Mouse (Mus musculus) spleen, adult 2 months (tissue): ENCODE data around the gene Bcor. TPM values are rescaled to one million over a fixed set of nuclear protein-coding genes. Genes with fewer than 3 reads are reported as not detected.

ENCODE experiments used
- DNase-seq, 2 experiments: peaks; one replicate each; pipeline versions ENCODE4 v3.0.0 to v3.0.0-alpha.2; 2012 to 2021; ENCODE audit warnings: low spot score in 2 of 2, low read depth in 1 of 2
- H3K27ac ChIP-seq: fragments of 200-500 bp; 2 replicates; pipeline ENCODE4 v1.5.1; 2012; ENCODE audit warnings: low read length, inconsistent platforms; ENCODE audit not compliant: insufficient read depth
- H3K27me3 ChIP-seq: fragments of 200-500 bp; 2 replicates; pipeline ENCODE4 v1.6.1; 2012; ENCODE audit warnings: mild to moderate bottlenecking, moderate library complexity, low read length, inconsistent platforms; ENCODE audit not compliant: control insufficient read depth, insufficient read depth
- H3K36me3 ChIP-seq: fragments of 200-500 bp; 2 replicates; pipeline ENCODE4 v1.6.1; 2012; ENCODE audit warnings: mild to moderate bottlenecking, low read length, inconsistent platforms; ENCODE audit not compliant: control insufficient read depth, insufficient read depth
- H3K4me1 ChIP-seq: fragments of 200-500 bp; 2 replicates; pipeline ENCODE4 v1.6.1; 2011; ENCODE audit warnings: inconsistent platforms; ENCODE audit not compliant: control insufficient read depth, insufficient read depth, insufficient read length
- H3K4me3 ChIP-seq: fragments of 200-500 bp; 2 replicates; pipeline ENCODE4 v1.5.1; 2011; ENCODE audit warnings: mild to moderate bottlenecking, inconsistent platforms; ENCODE audit not compliant: insufficient read depth, insufficient read length; ENCODE audit errors: extremely low read depth
- CTCF ChIP-seq: fragments of 200-500 bp; IDR thresholded peaks from 2 replicates; pipeline ENCODE4 v1.5.1; 2011; ENCODE audit warnings: mild to moderate bottlenecking, inconsistent platforms; ENCODE audit not compliant: insufficient read depth, insufficient read length, insufficient replicate concordance; ENCODE audit errors: extremely low read depth
- POLR2A ChIP-seq: fragments of 200-500 bp; IDR thresholded peaks from 2 replicates; pipeline ENCODE4 v1.6.1; 2011; ENCODE audit warnings: low read depth, low read length, inconsistent platforms
- WGBS: fragments of 180-500 bp; shearing (Covaris S2); methylation state at CpG from one replicate; pipeline ENCODE4 v1.1.7; 2018; 5-methylcytosine and 5-hydroxymethylcytosine counted together
- polyA plus RNA-seq: library from polyadenylated mRNA; depleted of rRNA; stranded (reverse); fragments of >200 nt; gene quantifications from 2 replicates; pipeline ENCODE4 v1.2.3, GENCODE M21; 2012

Gene Bcor
- polyA plus RNA-seq, 1 experiment: 12.8 TPM

GRCm38 (mm10) chrX:12112166-12112565, 48.0 kb downstream of the Bcor start:
- no peak for DNase-seq
- no peak for TF ChIP-seq CTCF
- TF ChIP-seq POLR2A: no peak
- H3K27me3 ChIP-seq: no peaks in the 10 kb centered on the region
- H3K4me3 ChIP-seq: no peak overlapping the region
- H3K4me1 ChIP-seq: no peaks in the 10 kb centered on the region
- 88% methylated on average over 4 of the region's 4 CpGs for WGBS
- no peak overlapping the region for H3K27ac ChIP-seq
- H3K36me3 ChIP-seq: no peaks in the 10 kb centered on the region

- Histone ChIP-seq H3K36me3 (no peaks in the 10 kb centered on the region), H3K27me3 (no peaks in the 10 kb centered on the region), H3K27ac (no peak overlapping the region), H3K4me1 (no peaks in the 10 kb centered on the region), H3K4me3 (no peak overlapping the region)
- no peak for TF ChIP-seq POLR2A
- no peak for TF ChIP-seq CTCF
- no peak for DNase-seq
- 84% methylated on average over 6 of the region's 6 CpGs for WGBS
Measured at GRCm38 (mm10) chrX:12110518-12110917, 49.6 kb downstream of the Bcor start.

GRCm38 (mm10) chrX:12105358-12105757, 54.8 kb downstream of the Bcor start:
- H3K27ac ChIP-seq: no peak overlapping the region
- H3K4me1 ChIP-seq: no peaks in the 10 kb centered on the region
- no peaks in the 10 kb centered on the region for H3K27me3 ChIP-seq
- no peak for TF ChIP-seq CTCF
- TF ChIP-seq POLR2A: no peak
- H3K4me3 ChIP-seq: no peak overlapping the region
- DNase-seq: no peak
- H3K36me3 ChIP-seq: no peaks in the 10 kb centered on the region
- WGBS: 83% methylated on average over 7 of the region's 7 CpGs

GRCm38 (mm10) chrX:12096783-12097526, 63.2 kb downstream of the Bcor start:
- 85% methylated on average over 12 of the region's 12 CpGs for WGBS
- TF ChIP-seq CTCF (no peak), POLR2A (no peak)
- Histone ChIP-seq H3K4me3 (no peak overlapping the region), H3K36me3 (no peaks in the 10 kb centered on the region), H3K4me1 (no peaks in the 10 kb centered on the region), H3K27me3 (no peaks in the 10 kb centered on the region), H3K27ac (no peak overlapping the region)
- no peak for DNase-seq

GRCm38 (mm10) chrX:12093371-12093770, 66.8 kb downstream of the Bcor start:
- WGBS: 68% methylated on average over 4 of the region's 4 CpGs
- TF ChIP-seq CTCF (no peak), POLR2A (no peak)
- no peaks in the 10 kb centered on the region; the same call in 1 of the 2 replicates for H3K27me3 ChIP-seq
- H3K4me1 ChIP-seq: peaks cover 17% of the 10 kb centered on the region; the same call in 1 of the 2 replicates
- H3K36me3 ChIP-seq: no peaks in the 10 kb centered on the region
- H3K27ac ChIP-seq: no peak overlapping the region
- DNase-seq: no peak
- H3K4me3 ChIP-seq: no peak overlapping the region

GRCm38 (mm10) chrX:12091431-12092061, 68.6 kb downstream of the Bcor start:
- no peaks in the 10 kb centered on the region for H3K36me3 ChIP-seq
- H3K27ac ChIP-seq: peak overlapping the region; percentile 65
- no peaks in the 10 kb centered on the region; the same call in 1 of the 2 replicates for H3K27me3 ChIP-seq
- TF ChIP-seq CTCF (no peak), POLR2A (no peak)
- DNase-seq: peak in 1 of 2 experiments; percentile 16
- 7% methylated on average over 53 of the region's 56 CpGs for WGBS
- H3K4me1 ChIP-seq: peaks cover 19% of the 10 kb centered on the region; the same call in 1 of the 2 replicates
- peak overlapping the region; percentile 59 for H3K4me3 ChIP-seq

- Histone ChIP-seq H3K27me3 (no peaks in the 10 kb centered on the region; the same call in 1 of the 2 replicates), H3K4me1 (peaks cover 19% of the 10 kb centered on the region; the same call in 1 of the 2 replicates), H3K4me3 (peak overlapping the region; percentile 59), H3K27ac (peak overlapping the region; percentile 65), H3K36me3 (no peaks in the 10 kb centered on the region)
- TF ChIP-seq CTCF: no peak
- TF ChIP-seq POLR2A: no peak
- DNase-seq: peak in 1 of 2 experiments; percentile 26
- WGBS: 4% methylated on average over 46 of the region's 47 CpGs
Measured at GRCm38 (mm10) chrX:12090871-12091404, 69.2 kb downstream of the Bcor start.
